Mouse (Mus musculus): ENCODE results near the gene Hira. TPM values are rescaled to one million over a fixed set of nuclear protein-coding genes. Genes with fewer than 3 reads are reported as not detected.

The Hira gene
- total RNA-seq, 2 experiments from 2014 or later, result 29.4 to 32.3 TPM

DNA sequence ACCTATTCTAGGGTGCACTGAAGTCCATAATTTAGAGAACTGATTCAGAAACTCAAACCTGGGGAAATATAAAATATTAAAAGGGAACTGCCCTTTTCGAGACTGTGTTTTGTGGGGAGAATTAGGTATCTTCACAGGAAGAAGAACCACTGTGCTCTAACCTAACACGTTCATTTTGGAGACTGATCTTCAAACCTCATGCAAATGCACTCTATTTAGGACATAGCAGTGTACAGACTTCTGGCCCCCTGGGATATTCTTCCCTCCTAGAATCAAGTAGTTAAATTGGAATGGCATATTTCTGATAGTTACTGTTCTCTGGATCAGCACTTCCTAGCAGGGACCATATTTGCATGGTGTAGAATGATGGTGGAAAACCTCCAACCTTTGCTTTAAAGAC, 133.9 kb downstream of the Hira start:
- no peak for DNase-seq (ENCODE audit: low spot score in 2 of 2)

DNA sequence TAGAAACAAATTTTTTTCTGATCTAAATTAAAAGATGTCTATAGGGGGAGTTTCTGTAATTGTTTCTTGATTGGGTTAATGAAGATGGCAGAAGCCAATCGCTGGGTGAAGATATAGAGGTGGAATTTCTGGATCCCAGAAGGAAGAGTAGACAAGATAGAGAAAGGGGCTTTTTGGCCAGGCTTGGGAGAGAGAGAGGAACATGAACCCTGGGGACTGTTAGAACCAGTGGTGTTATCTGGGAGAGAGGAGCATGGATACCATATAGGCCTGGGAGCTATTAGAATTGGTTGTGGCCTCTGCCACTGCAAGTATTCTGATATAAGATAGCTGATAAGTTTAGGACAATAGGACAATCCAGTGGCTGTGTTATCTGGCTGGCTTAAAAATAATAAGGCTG, 136.7 kb downstream of the Hira start:
- no peak for DNase-seq (ENCODE audit: low spot score in 2 of 2)

DNA sequence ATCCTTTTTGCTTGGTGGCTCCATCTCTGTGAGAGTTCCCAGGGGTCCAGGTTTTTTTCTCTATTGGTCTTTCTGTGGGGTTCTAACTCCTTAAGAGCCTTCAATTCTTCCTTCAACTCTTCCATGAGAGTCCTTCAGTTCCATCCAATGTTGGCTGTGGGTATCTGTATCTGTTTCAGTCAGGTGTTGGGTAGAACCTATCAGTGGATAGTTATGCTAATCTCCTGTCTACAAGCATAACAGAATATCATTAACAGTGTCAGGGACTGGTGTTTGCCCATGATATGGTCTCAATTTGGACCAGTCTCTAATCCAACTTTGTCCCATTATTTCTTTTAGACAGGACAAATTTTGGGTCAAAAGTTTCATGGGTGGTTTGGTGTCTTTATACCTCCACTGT, 137.8 kb downstream of the Hira start:
- no peak for DNase-seq (ENCODE audit: low spot score in 2 of 2)

Other genes with a start within 250 kb of the Hira start
- gene Sept5, start 247.1 kb upstream of the Hira start, total RNA-seq (2021), result 10 to 100 TPM in 1 of 2 experiments, 1 to 10 TPM in 1; 7.9 to 10.7 TPM
- gene Cldn5, start 100.2 kb upstream of the Hira start, total RNA-seq (2021), result 10 to 100 TPM in 1 of 2 experiments, 1 to 10 TPM in 1; 4.5 to 13.7 TPM
- 100 to 1,000 TPM in 1 of 2 experiments, 10 to 100 TPM in 1; 98.4 to 121 TPM for gene Ufd1, start 65.3 kb upstream of the Hira start, total RNA-seq (2021)
- 10 to 100 TPM in 1 of 2 experiments, 1 to 10 TPM in 1; 6.3 to 11.0 TPM for gene Cdc45, start 65.0 kb upstream of the Hira start, total RNA-seq (2021)
- gene 2510002D24Rik, start 40.5 kb upstream of the Hira start, total RNA-seq (2021), result 10 to 100 TPM in 1 of 2 experiments, 1 to 10 TPM in 1; 9.7 to 18.5 TPM
- gene Gm28539, start 40.5 kb upstream of the Hira start, total RNA-seq (2021), result 1 to 10 TPM; 5.3 to 7.5 TPM
- gene Mrpl40, start 175 bp upstream of the Hira start, total RNA-seq (2021), result 10 to 100 TPM; 50.2 to 50.4 TPM